Comparison of ENCODE assay signal across 8 mouse cellular contexts in genomic region chr9:3334962-3335767, GRCm38 (mm10). TPM values are rescaled to one million over a fixed set of nuclear protein-coding genes. Genes with fewer than 3 reads are reported as not detected.
DNase-seq lines count a peak whose midpoint lies in the region; ATAC-seq lines count a peak whose summit lies in the region.

Gene Alkbh8, plus strand, starts transcription at chr9:3335140.

- ATAC-seq in heart, embryonic 14.5 days (ENCODE audit: insufficient number of reproducible peaks, insufficient read depth, low FRiP score, low read depth), result peak; percentile 94
- peak; percentile 88 for ATAC-seq in liver, embryonic 13.5 days (ENCODE audit: low read depth)
- ATAC-seq in stomach, embryonic 16.5 days (ENCODE audit: insufficient read depth, low FRiP score), result peak; percentile 97

- DNase-seq in CD4-positive, CD25-positive, alpha-beta regulatory T cell, adult 2 months (ENCODE audit: low read depth, low spot score), result peak; percentile 83
- DNase-seq in fibroblast of lung, adult 2 months (ENCODE audit: low read depth), result peak; percentile 59
- DNase-seq in kidney, postnatal 14 days, result peak; percentile 84
- DNase-seq in liver, embryonic 13.5 days, result peak; percentile 79
- peak; percentile 78 for DNase-seq in neural tube, embryonic 10.5 days (ENCODE audit: extremely low spot score, low spot score)

- peaks cover 21% of the 10 kb centered on the region for H3K36me3 ChIP-seq in heart, embryonic 14.5 days (ENCODE audit: control insufficient read depth, insufficient read depth, low read length)
- H3K36me3 ChIP-seq in liver, embryonic 13.5 days, result peaks cover 14% of the 10 kb centered on the region
- no peaks in the 10 kb centered on the region; the same call in 1 of the 2 replicates for H3K36me3 ChIP-seq in stomach, embryonic 16.5 days (ENCODE audit: control insufficient read depth, insufficient read depth, low read length)

- H3K4me3 ChIP-seq in brown adipose tissue, adult 24 weeks (ENCODE audit: insufficient read depth, low read depth, low read length), result peak within 1 kb of the TSS; percentile 87
- peak within 1 kb of the TSS; percentile 63 to 73 for H3K4me3 ChIP-seq in heart, embryonic 14.5 days (ENCODE audit: control insufficient read depth in 1 of 2, insufficient read depth in 1 of 2, low read depth in 1 of 2, low read length in 2 of 2)
- peak within 1 kb of the TSS; percentile 72 for H3K4me3 ChIP-seq in liver, embryonic 13.5 days (replicated peaks)
- peak within 1 kb of the TSS; percentile 84 for H3K4me3 ChIP-seq in stomach, embryonic 16.5 days (replicated peaks; ENCODE audit: low read length)

- peak within 1 kb of the TSS; percentile 57; the same call in 1 of the 2 replicates for H3K27ac ChIP-seq in brown adipose tissue, adult 24 weeks (replicated peaks; ENCODE audit: low read depth, low read length)
- H3K27ac ChIP-seq in heart, embryonic 14.5 days (replicated peaks in 1 of 2; ENCODE audit: control insufficient read depth in 1 of 2, insufficient read depth in 1 of 2, low read depth in 2 of 2, low read length in 2 of 2), result peak within 1 kb of the TSS; percentile 59 to 68; a peak in 3 of 4 replicates
- H3K27ac ChIP-seq in liver, embryonic 13.5 days, result peak within 1 kb of the TSS; percentile 91
- H3K27ac ChIP-seq in stomach, embryonic 16.5 days (ENCODE audit: low read length), result peak within 1 kb of the TSS; percentile 70

- H3K4me1 ChIP-seq in brown adipose tissue, adult 24 weeks (ENCODE audit: control insufficient read depth, insufficient read depth, insufficient read length, low read length), result no peaks in the 10 kb centered on the region
- 0 out of 4 replicates have a peak, but pooled peaks cover 0 to 4% of the 10 kb centered on the region in 2 experiments for H3K4me1 ChIP-seq in heart, embryonic 14.5 days (ENCODE audit: control insufficient read depth in 2 of 2, insufficient read depth in 2 of 2, low read length in 2 of 2)
- peaks cover 48% of the 10 kb centered on the region for H3K4me1 ChIP-seq in liver, embryonic 13.5 days (replicated peaks)
- no peaks in the 10 kb centered on the region; the same call in 1 of the 2 replicates for H3K4me1 ChIP-seq in stomach, embryonic 16.5 days (ENCODE audit: control insufficient read depth, insufficient read depth, low read length)

- H3K9ac ChIP-seq in heart, embryonic 14.5 days (ENCODE audit: low read length), result peak within 1 kb of the TSS; percentile 78
- peak within 1 kb of the TSS; percentile 83 for H3K9ac ChIP-seq in liver, embryonic 13.5 days
- peak within 1 kb of the TSS; percentile 79 for H3K9ac ChIP-seq in stomach, embryonic 16.5 days (ENCODE audit: low read length)

- H3K27me3 ChIP-seq in heart, embryonic 14.5 days (ENCODE audit: control insufficient read depth, insufficient read depth, low read length), result no peaks in the 10 kb centered on the region
- H3K27me3 ChIP-seq in liver, embryonic 13.5 days, result no peaks in the 10 kb centered on the region
- H3K27me3 ChIP-seq in stomach, embryonic 16.5 days (ENCODE audit: control insufficient read depth, insufficient read depth, low read length), result no peaks in the 10 kb centered on the region

- H3K4me2 ChIP-seq in heart, embryonic 14.5 days (ENCODE audit: low read length), result peak within 1 kb of the TSS; percentile 72
- peak within 1 kb of the TSS; percentile 68 for H3K4me2 ChIP-seq in liver, embryonic 13.5 days
- peak within 1 kb of the TSS; percentile 62 for H3K4me2 ChIP-seq in stomach, embryonic 16.5 days (ENCODE audit: low read depth, low read length)

- 8% methylated on average over 20 of the region's 20 CpGs for WGBS in heart, embryonic 14.5 days
- 3% methylated on average over 20 of the region's 20 CpGs for WGBS in liver, embryonic 13.5 days (ENCODE audit: insufficient replicate concordance)
- 5% methylated on average over 20 of the region's 20 CpGs for WGBS in stomach, embryonic 16.5 days

- no peaks in the 10 kb centered on the region for H3K9me3 ChIP-seq in heart, embryonic 14.5 days (ENCODE audit: control insufficient read depth, low read length)
- no peaks in the 10 kb centered on the region for H3K9me3 ChIP-seq in liver, embryonic 13.5 days (replicated peaks)
- H3K9me3 ChIP-seq in stomach, embryonic 16.5 days (replicated peaks; ENCODE audit: control insufficient read depth, low read length), result no peaks in the 10 kb centered on the region

RNA-seq across cellular contexts. Expression of gene Alkbh8, which starts in this region (rescaled TPM):
- 5.0 and 5.8 TPM in 2 replicates for polyA plus RNA-seq in brown adipose tissue, adult 24 weeks (2012; ENCODE audit: insufficient read depth, insufficient read length, missing spikeins)
- 16.5 and 17.9 TPM in 2 replicates for polyA plus RNA-seq in heart, embryonic 14.5 days (2014; fragmentation: Nextera tagmentation; extraction: Ambion mirVana)
- 22.0 and 27.0 TPM in 2 replicates for polyA plus RNA-seq in liver, embryonic 13.5 days (2015; fragmentation: Nextera tagmentation; extraction: Ambion mirVana)
- 21.3 and 22.7 TPM in 2 replicates for polyA plus RNA-seq in stomach, embryonic 16.5 days (2015; fragmentation: Nextera tagmentation; extraction: Ambion mirVana)

Comparison
In these comparisons a context has a peak if more than half of its experiments do, and no peak if none do; other contexts are left out.
1. Peak in every context shown above with its lines: DNase-seq, ATAC-seq, H3K4me3 ChIP-seq and H3K27ac ChIP-seq.